Mouse (Mus musculus) hindlimb bud, embryonic 11.5 days (tissue): Measurements from ENCODE around the gene Rab3a.

Experiments used
- DNase-seq: peaks from one replicate; pipeline ENCODE4 v3.0.0-alpha.2; 2012; ENCODE audit warnings: low read depth, low spot score; ENCODE audit errors: extremely low spot score

Gene Rab3a

DNA sequence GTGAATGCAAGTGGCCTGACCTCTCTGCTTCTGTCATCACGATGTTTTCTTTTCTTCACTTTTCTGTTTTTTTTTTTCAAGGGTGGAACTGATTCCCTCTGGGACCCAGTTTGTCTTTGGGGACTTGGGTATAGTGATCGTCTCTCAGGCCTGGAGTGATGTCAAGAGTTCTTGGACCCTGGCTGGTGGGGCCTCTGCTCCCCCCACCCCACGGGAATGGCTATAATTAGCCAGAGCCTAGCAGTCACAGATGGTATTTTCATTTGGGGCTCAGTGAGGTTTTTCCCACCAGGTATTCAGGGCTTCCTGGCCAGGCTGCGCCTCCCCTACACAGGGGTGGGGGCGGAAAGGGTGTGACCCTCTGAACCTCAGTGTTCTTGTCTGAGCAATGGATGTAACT, 12.8 kb upstream of the Rab3a start:
- DNase-seq, result no peak

DNA sequence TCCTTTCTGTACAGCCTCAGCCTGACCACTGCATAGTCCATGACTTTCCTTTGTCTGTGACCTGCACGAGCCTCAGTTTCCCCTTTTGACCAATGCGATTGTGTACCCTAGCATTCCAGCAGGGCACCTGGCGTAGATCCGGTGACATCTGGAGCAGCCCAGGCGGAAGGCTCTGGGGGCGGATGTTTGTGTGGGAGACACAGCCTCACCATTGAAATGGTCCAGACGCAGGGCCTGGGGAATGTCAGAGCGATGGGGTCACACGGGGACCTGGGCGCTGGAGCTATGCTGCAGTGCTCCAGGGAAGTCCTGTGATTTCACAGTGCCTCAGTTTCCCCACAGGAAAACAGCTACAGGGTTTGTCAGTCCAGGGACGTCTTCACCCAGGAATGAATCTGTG, 12.3 kb upstream of the Rab3a start:
- no peak for DNase-seq

DNA sequence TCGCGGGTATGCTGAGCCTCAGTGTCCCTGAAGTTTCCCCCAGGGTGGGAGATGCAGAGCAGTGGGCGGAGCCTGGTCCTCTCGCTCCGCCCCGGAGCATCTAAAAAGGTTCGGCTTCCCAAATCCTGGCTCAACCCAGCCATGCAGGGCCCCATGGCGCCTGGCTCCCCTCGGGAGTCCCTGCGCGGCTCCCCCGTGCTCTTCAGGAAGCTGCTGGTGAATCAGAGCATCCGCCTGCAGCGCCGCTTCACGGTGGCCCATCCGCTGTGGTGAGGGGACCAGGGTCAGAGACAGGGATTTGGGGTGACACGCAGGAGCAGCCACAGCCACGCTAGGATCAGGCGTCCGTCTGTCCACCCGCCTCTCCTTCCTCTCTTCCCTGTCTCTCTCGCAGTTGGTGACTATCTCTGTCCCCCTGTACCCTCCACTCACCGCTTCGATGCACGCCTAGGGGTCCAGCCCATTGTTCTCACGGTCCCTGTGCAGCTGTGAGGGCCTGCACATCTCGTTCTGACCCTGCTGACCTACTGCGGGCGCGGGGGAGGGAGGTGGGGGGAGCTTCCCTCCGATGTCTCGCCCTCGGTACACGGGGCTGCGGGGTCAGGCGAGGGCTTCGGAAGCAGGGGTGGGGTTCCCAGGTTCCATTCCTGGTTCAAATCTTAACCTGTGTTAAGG, 11.4 kb upstream of the Rab3a start:
- no peak for DNase-seq

DNA sequence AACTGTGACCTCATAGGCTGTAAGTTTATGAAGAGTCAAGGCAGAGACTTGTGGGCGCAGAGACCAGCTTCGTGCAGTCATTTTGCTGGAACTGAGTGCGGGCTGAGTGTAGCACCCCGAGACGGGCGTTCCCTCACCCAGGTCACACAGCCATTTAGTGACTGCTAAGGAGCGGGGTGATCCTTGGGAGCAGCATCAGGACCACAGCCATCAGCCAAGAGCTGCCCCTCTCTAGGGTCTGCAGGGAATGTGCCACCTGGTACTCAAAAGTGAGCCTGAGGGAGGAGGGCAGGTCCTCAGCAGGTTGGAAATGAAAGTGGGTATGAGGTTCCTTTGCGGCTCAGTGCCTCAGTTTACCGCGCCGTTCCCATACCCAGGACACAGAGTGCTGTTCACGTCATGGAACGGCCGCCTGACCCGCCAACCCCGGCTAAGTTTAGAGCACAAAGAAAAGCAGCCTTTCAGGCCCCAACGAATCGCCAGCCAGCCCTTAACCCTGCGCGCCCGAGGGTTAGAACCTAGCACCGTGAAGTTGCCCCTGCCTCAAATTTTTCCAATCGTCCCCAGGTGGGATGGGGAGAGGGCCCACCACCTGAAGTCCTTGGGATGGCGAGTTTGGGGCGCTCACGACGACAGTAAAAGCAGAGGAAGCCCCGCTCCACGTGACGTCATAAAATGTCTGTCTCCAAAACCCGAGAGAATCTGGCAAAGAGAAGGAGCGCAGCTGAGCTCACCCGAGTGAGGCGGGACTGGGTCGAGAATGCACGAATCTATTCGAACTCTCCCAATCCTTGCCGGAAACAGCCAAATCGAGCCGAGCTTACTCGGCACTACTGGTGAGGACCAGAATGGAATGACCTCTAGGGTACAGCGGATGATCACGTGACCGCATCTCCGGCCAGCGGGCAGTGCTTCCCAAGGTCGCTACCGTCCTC, 10.6 kb upstream of the Rab3a start:
- DNase-seq, result no peak

DNA sequence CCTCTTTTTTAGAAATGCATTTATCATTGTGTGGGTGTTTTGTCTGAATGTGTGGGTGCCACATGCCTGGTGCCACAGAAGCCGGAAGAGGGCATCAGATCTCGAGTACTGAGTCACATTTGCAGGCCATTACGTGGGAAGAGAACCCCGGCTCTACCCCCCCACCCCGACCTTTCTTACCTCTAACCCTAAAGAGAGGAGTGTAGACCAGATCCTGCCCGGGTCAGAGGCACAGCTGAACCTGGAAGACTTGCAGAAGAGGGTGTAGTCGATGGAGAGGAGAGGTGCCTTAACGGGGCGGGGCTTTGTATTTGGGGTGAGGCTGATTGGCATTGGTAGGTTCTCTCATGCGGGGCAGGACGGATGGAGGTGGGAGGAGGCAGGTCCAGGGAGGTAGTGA, 9.7 kb upstream of the Rab3a start:
- no peak for DNase-seq

DNA sequence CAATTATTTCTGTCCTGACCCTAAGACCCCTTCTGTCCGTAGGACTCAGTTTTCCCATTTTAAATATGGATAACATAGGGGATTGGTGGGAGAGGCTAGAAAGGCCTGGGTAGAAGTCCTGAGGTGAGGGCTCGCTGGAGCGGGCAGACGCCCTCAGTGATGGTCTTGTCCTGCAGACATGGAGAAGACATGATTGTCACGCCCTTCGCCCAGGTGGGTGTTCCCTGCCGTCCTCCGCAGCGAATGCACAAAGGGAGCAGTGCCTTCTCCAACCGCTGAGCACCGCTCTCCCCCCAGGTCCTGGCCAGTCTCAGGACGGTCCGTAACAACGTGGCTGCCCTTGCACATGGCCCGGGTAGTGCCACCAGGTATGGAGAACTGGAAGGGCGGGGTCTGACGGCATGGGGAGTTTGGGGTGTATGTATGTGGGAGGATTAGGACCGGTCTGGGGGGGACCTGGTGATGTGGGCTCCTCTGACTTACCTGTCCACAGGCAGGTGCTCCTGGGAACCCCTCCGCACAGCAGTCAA, 8.7 kb upstream of the Rab3a start:
- DNase-seq, result no peak

DNA sequence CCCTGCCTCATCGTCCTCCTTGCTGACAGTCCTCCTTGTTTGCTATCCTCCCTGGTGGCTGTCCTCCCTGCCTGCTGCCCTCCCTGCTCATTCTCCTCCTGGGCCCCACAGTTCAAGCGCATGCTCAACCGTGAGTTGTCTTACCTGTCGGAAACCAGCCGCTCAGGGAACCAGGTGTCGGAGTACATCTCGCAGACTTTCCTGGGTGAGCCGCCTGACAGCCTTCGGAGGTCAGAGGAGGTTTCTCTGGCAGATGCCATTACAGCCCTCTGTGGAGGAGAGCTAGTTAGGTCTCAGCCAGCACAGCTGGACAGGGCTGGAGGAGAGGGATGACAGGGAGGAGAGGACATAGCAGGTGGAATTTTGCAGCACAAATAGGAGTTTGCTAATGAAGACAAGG, 7.8 kb upstream of the Rab3a start:
- DNase-seq, result no peak

DNA sequence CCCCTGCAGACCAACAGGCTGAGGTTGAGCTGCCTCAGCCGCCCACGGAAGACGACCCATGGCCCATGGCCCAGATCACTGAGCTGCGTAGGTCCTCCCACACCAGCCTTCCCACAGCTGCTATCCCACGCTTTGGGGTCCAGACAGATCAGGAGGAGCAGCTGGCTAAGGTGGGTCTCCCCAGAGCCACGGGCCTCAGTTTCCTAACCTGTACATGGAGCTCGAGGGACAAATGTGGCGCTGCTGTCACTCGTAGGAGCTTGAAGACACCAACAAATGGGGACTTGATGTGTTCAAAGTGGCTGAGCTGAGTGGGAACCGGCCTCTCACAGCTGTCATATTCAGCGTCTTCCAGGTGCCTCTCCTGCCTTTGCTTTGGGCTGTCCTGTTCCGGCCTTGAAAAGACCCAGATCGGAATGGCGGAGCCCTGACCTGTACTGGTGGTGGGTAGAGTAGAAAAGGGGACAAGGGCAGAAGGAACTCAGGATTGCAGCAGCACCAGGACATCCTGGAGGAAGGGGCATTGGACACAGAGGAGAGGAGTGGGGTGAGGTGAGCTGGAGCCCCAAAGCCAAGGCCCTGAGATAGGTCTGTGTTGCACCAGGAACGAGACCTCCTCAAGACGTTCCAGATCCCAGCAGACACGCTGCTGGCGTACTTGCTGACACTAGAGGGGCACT, 7.1 kb upstream of the Rab3a start:
- no peak for DNase-seq

DNA sequence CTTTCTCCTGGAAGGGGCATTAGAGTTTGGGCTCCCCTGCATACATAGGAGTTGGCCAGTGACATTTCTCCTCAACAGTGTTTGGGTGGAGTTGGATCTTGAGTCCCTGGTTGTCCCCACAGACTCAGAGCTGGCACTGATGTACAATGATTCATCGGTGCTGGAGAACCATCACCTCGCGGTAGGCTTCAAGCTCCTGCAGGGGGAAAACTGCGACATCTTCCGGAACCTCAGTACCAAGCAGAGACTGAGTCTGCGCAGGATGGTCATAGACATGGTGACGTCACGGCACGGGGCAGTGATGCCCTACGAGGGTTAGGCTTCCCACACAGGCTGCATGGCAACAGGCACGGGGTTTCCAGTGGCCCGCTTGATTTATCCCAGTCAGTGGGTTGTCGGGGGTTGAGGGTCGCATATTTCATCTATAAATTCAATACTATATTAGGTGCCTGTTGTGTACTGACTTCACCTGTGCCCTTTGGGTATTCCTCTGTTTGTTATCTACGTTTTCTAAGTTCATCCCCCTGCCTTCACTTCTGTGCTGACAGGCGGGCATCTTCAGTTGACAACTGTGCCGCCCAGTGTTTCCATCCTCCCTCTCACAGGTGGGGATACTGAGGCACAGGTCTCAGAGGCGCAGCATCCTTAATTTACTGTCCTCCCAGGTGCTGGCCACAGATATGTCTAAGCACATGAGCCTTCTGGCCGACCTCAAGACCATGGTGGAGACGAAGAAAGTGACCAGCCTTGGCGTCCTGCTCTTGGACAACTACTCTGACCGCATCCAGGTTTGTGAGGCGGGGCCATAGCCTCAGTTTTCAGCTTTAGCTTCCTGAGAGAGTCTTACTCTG, 6.0 kb upstream of the Rab3a start:
- DNase-seq, result no peak

DNA sequence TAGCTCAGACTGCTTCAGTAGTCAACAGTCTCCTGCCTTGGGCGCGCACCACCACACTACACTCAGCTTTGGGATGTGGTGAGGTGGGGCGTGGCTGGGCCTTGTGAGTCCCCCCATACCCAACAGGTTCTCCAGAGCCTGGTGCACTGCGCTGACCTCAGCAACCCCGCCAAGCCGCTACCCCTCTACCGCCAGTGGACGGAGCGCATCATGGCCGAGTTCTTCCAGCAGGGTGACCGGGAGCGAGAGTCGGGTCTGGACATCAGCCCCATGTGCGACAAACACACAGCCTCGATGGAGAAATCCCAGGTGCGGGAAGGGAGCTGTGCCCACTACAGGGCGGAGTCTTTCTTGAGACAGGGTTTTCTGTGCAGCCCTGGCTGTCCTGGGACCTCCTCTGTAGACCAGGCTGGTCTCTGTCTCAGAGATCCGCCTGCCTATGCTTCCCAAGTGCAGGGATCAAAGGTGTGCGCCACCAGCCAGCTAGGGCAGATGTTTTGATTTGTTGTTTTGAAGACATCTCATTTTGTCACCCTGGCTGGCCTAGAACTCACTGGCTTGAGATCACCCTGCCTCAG, 5.3 kb upstream of the Rab3a start:
- DNase-seq, result no peak

DNA sequence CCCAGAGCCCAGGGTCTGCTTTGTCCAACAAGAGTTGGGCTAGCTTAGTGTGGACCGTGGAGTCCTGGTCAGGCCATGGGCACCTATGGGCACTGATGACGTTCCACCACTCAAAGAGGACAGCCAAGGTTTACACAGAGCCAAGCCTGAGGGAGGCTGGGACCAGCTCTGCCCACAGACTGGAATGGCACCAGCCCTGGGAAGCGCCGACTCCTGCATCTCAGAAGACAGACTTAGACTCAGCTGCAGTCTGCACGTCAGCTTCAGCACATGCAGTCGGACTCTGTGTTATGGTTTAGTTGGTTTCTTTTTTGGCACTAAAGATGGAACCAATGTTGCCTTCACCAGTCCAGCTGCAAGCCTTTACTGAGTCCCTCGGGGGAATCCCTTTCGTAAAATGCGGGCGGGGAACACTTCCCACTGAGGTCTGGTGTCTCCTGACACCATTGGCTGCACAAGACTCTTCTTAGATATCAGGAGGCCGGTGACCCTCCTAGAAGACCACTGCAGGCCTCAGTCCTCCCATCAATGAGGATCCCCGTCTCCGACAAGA, 4.3 kb upstream of the Rab3a start:
- DNase-seq, result no peak

DNA sequence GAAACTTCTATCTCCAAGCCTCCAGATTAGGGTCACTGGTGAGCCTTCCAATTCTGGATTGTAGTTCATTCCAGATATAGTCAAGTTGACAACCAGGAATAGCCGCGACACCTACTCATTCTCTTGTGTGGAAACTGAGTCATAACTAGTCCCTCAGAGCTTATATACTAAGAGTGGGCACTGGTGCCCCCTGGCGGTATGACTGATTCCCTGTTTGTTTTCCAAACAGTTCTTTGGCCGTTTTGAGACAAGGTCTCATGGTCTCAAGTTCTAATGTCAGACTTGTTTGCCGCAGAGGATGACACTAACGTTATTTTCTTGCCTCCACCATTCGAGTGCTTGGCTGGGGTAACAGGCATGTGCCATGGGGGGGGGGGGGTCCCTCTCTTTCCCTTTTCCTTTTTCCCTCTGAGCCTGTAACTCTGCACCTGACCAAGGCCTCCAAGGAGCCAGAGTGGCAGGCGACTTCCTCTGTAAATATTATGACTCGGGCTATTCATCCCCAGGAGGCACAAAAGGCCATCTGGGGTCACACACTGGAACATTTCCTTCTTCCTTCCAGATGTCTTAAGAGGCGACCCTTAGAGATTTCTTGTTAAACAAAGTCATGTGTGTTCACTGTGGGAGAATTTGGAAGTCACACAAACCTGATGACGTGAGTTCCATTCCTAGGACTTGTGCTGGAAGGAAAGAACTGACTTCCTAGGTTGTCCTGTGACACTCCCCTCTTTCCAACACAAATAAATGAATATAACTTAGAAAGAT, 2.3 kb upstream of the Rab3a start:
- no peak for DNase-seq

DNA sequence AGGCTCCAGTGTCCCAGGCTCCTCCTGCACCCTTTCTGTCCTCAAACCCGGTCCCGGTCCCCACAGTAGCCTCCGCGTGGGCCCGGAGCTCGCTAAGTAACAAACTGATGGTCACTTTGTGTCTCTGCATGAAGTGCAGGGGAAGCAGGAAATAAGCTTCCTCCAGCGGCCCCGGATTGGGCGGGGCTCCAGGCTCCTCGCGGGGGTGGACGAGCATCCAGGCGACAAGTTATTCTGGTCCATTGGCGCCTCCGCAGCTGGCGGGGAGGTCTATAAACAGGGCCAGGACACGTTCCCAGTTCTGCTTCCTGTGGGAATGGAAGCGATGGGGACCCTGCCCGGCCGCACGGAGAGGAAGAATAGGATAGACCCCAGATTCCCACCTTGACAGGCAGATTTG, 1.3 kb upstream of the Rab3a start:
- no peak for DNase-seq

DNA sequence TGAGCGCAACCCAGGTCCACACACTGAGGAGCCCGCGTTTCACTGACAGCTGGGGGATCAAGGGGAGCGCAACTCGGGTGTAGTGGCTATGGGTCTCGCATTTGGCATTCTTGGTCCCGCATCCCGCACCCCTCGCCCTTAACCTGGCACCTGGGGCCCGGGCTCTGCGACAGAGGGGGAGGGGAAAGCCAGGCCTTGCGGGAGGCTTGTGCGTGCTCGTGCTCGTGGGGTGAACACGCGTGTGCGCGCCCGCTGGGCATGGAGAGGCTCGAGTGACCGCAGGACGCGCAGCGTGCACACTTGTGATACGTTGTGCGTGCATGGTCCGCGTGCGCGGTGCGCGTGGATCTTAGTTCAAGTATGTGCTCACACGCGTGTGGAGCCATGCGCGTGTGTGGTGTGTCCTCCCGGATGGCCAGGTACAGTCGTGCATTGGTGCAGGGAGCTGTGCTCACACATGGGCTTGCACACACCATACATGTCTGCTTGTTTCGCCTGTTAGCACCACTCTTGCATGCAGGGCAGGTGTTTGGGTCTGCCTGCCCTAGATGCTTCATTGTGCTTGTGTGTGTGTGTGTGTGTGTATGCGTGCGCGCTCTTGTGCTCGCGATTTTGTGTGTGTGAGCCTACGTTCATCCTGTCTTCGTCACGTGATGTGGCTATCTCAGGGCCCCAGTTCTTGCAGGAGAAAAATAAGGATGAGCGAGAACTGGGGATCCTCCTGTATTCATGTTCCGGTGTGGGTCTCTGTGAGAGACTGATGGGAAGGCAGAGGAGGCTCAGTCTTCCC, 587 bp downstream of the Rab3a start:
- no peak for DNase-seq

DNA sequence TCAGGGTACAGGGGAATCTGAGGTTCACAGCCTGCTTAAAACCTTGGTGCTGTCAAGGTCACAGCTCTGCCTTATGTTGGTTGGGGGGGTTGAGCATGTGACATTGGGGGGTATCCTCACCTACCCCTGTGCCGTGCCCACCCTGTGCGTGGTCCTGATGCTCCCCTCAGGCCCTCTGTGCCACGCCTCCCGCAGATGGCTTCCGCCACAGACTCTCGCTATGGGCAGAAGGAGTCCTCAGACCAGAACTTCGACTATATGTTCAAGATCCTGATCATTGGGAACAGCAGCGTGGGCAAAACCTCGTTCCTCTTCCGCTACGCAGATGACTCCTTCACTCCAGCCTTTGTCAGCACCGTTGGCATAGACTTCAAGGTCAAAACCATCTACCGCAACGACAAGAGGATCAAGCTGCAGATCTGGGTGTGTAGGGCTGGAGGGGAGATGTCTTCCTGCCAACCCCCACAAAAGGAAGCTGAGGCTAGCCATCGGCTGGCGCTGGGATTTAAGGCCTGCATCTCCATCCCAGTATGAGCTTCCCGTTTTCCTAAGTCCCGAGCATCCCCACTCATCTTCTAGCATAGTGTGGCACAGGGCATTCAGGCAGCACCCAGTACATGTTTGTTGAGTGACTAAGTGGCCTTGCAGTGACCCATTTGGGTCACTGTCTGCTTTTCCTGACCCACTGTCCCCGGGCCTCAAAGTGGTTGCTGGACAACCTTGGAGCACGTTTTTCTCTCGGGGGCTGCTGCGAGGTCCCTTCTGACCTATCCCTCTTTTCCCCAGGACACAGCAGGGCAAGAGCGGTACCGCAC, 1.4 kb downstream of the Rab3a start:
- DNase-seq, result no peak

DNA sequence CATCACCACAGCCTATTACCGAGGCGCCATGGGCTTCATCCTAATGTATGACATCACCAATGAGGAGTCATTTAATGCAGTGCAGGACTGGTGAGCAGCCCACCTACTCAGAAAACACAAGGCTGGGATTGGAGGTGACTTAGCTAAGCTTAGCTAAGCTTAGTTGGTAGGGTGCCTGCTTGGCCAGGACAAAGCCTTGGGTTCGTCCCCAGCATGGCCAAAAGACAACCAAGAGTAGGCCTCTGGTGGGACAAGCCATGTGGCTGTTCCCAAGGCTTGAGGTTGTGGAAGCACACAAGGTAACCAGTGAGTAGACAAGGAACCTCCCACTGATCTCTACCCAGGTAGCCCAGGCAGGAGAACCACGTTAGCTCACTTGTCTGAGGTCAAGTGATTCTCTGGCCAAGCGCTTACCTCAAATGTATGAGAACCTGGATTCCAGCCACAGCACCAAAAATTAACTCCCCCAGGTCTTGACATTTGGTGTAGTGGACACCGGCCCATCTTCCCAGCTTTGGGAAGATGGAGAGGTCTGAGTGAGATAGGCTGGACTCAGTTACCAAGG, 2.1 kb downstream of the Rab3a start:
- DNase-seq, result no peak

DNA sequence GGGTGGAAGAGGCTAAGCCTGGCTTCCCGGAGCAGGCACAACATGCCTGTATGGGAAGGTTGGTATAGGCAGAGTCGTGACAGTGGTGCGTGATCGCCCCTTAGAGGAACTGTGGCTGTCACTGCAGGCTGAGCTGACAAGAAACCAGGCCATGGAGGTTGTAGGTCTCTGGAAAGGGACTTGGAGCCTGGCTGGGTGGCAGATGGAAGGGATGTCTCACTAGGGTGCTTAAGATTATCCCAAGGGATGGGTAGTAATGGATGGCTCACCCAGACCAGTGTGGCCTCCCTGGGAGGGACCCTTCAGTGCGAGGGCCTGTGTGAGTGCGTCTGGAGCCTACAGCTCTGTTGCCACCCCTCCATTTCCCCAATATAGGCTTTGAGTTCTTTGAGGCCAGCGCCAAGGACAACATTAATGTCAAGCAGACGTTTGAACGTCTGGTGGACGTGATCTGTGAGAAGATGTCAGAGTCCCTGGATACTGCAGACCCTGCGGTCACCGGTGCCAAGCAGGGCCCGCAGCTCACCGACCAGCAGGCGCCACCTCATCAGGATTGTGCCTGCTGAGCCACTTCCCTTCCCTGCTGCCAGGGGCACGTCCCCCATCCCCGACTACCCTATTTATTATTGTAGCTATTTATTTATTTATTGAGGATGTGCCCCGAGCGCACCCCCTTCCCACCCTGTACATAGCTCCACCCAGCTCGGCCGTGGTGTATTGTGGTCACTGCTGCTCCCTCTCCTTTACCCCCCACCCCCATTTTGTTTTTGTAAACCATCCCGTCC, 3.2 kb downstream of the Rab3a start:
- no peak for DNase-seq
